Mouse (Mus musculus) olfactory bulb, adult 2 months (tissue): Measurements from ENCODE around the gene Ptk7.

ENCODE experiments used
- CTCF ChIP-seq: fragments of 200-500 bp; IDR thresholded peaks from 2 replicates; pipeline ENCODE4 v1.5.1; 2012; ENCODE audit warnings: low read depth, mild to moderate bottlenecking, low read length, moderate library complexity; ENCODE audit not compliant: insufficient read depth
- POLR2A ChIP-seq: fragments of 200-500 bp; IDR thresholded peaks from 2 replicates; pipeline ENCODE4 v1.6.1; 2012; ENCODE audit warnings: mild to moderate bottlenecking, low read depth, low read length, moderate library complexity; ENCODE audit not compliant: insufficient read depth

DNA sequence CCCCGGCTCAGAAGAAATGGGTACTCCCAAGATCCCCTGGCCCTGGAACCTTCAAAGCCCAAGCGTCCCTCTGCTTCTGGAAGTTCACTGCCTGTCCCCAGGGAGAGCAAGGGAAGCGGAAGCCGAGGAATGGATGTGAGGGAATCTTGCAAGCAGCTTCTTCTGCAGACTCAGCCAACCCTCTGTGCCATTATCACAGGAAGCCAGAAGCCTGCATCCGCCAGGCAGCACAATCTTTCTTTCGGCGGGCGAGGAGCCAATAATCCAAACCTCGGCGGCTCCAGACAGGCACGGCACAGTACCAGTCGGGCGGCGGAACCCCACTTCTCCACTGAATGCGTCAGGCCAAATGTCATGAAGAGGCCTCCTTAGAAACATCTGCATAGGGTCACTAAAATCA, 8.0 kb downstream of the Ptk7 start:
- TF ChIP-seq POLR2A (no peak), CTCF (no peak)
